Mouse (Mus musculus) forebrain, embryonic 16.5 days (tissue): ENCODE measurements around the gene Myo18a. TPM values are rescaled to one million over a fixed set of nuclear protein-coding genes. Genes with fewer than 3 reads are reported as not detected.

Experiments used
- ATAC-seq: fragments of 200-750 bp; cut with Nextera tagmentation; 2 replicates; pipeline ENCODE4 v1.8.0; 2017; ENCODE audit warnings: mild to moderate bottlenecking, moderate library complexity
- H3K27ac ChIP-seq: fragments of 300-500 bp; sonication (generic); 2 replicates; pipeline ENCODE4 v1.5.1; 2014; ENCODE audit warnings: low read length, control low read depth
- H3K27me3 ChIP-seq: fragments of 300-500 bp; sonication (generic); replicated peaks from 2 replicates; pipeline ENCODE4 v1.6.1; 2014; ENCODE audit warnings: low read length; ENCODE audit not compliant: control insufficient read depth, insufficient read depth
- H3K36me3 ChIP-seq: fragments of 300-500 bp; sonication (generic); 2 replicates; pipeline ENCODE4 v1.6.1; 2014; ENCODE audit not compliant: control insufficient read depth, insufficient read depth
- H3K4me1 ChIP-seq: fragments of 300-500 bp; sonication (generic); replicated peaks from 2 replicates; pipeline ENCODE4 v1.6.1; 2014; ENCODE audit warnings: low read length; ENCODE audit not compliant: control insufficient read depth, insufficient read depth
- H3K4me2 ChIP-seq: fragments of 300-500 bp; sonication (generic); 2 replicates; pipeline ENCODE4 v1.6.1; 2014; ENCODE audit warnings: mild to moderate bottlenecking, low read length, control low read depth
- H3K4me3 ChIP-seq: fragments of 300-500 bp; sonication (generic); replicated peaks from 2 replicates; pipeline ENCODE4 v1.5.1; 2014; ENCODE audit warnings: mild to moderate bottlenecking, low read length, control low read depth
- H3K9ac ChIP-seq: fragments of 300-500 bp; sonication (generic); replicated peaks from 2 replicates; pipeline ENCODE4 v1.6.1; 2014; ENCODE audit warnings: low read depth, low read length, control low read depth
- H3K9me3 ChIP-seq: fragments of 300-500 bp; sonication (generic); 2 replicates; pipeline ENCODE4 v1.6.1; 2016; ENCODE audit warnings: low read length; ENCODE audit not compliant: control insufficient read depth
- WGBS: fragments of 180-500 bp; shearing (Covaris S2); extraction: QIAGEN DNeasy Blood & Tissue Kit; methylation state at CpG from one replicate; pipeline ENCODE4 v1.1.7; 2014; 5-methylcytosine and 5-hydroxymethylcytosine counted together
- polyA plus RNA-seq: library from polyadenylated mRNA; unstranded; fragments of >200 nt; fragmentation: Nextera tagmentation; extraction: Ambion mirVana; gene quantifications from 2 replicates; pipeline ENCODE4 v1.2.1, GENCODE M21; 2015

Gene Myo18a
- polyA plus RNA-seq, 1 experiment from 2014 or later, result 54.8 TPM

DNA sequence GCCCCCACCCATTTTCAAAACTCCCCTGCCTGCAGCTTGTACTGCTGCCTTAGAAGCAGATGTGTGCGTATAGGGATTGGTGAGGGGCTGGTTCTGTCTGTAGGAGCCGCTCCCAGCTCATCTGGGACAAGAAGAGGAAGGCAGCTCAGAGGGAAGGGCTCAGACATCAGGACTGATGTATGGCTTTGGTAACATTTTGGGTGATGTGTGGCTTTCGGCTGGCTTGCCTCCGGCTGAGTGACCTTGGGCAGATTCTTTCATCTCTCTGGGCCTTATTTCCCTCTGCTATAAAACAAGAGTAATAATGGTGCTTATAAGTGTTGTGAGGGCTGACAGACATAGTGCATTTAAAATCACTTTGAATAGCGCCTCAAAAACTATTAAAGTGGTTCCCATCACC, 26.5 kb downstream of the Myo18a start:
- Histone ChIP-seq H3K36me3 (no peaks in the 10 kb centered on the region), H3K4me1 (peaks cover 58% of the 10 kb centered on the region), H3K4me3 (no peak overlapping the region), H3K27ac (no peak overlapping the region), H3K9ac (no peak overlapping the region), H3K9me3 (no peaks in the 10 kb centered on the region), H3K4me2 (no peak overlapping the region), H3K27me3 (no peaks in the 10 kb centered on the region)
- WGBS, result 92% methylated on average over 5 of the region's 5 CpGs
- no peak for ATAC-seq

GRCm38 (mm10) chr11:77790286-77790685, 27.2 kb downstream of the Myo18a start:
- H3K4me2 ChIP-seq, result no peak overlapping the region
- no peaks in the 10 kb centered on the region for H3K27me3 ChIP-seq
- ATAC-seq, result no peak
- 0 out of 2 replicates have a peak overlapping the region, but pooled peaks have one; percentile 5 for H3K9ac ChIP-seq
- H3K27ac ChIP-seq, result peak overlapping the region; percentile 75
- H3K4me1 ChIP-seq, result peaks cover 52% of the 10 kb centered on the region
- 44% methylated on average over 9 of the region's 9 CpGs for WGBS
- H3K9me3 ChIP-seq, result no peaks in the 10 kb centered on the region
- no peak overlapping the region for H3K4me3 ChIP-seq
- no peaks in the 10 kb centered on the region for H3K36me3 ChIP-seq

- 20% methylated on average over 8 of the region's 8 CpGs for WGBS
- Histone ChIP-seq H3K4me2 (no peak overlapping the region), H3K9ac (peak overlapping the region; percentile 34), H3K4me3 (no peak overlapping the region), H3K4me1 (peaks cover 42% of the 10 kb centered on the region), H3K9me3 (no peaks in the 10 kb centered on the region), H3K27me3 (no peaks in the 10 kb centered on the region), H3K27ac (peak overlapping the region; percentile 75), H3K36me3 (no peaks in the 10 kb centered on the region)
- ATAC-seq, result peak; percentile 75
Measured at GRCm38 (mm10) chr11:77791241-77791727, 28.2 kb downstream of the Myo18a start.

DNA sequence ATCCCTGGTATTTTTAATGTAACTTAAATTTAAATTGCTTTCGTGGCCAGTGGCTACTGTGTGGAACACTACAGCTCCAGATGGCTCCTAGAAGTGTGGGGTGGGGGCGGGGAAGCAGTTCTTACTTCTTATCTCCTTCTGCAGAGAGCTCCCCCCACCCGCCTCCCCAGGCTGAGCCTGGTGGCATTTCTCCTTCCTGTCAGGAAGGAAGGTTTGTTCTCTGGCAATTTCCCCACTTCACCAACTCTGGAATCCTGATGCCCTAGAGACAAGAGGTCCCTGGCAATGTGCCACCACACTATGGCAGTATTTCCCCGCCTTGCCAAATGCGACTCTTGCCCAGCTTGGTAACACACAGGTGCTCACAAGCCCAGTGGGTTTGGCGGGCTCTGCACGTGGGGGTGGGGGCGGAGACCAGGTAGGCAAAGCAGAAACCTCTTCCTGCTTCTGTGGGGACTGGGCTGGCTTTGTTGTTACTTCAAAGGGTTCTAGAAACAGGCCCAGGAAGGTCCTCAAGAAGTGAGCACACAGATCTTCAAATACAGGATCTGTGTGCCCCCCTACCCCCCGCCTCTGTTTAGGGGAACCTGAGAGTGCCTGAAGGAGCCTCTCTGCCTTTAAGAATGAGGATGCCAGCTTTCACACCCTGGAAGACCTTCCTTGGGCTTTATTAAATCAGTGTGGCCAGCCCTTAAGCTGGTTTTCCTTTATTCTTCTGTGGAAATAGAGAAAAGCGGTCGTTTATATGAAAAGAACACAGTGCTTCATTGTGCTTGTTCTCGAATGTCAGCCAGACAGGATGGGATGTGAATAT, 28.9 kb downstream of the Myo18a start:
- Histone ChIP-seq H3K36me3 (no peaks in the 10 kb centered on the region), H3K27ac (peak overlapping the region; percentile 75), H3K4me2 (no peak overlapping the region), H3K4me1 (peaks cover 39% of the 10 kb centered on the region), H3K27me3 (no peaks in the 10 kb centered on the region), H3K9ac (0 out of 2 replicates have a peak overlapping the region, but pooled peaks have one; percentile 0), H3K4me3 (no peak overlapping the region), H3K9me3 (no peaks in the 10 kb centered on the region)
- 25% methylated on average over 12 of the region's 12 CpGs for WGBS
- ATAC-seq, result no peak

- peaks cover 39% of the 10 kb centered on the region for H3K4me1 ChIP-seq
- WGBS, result 44% methylated on average over 7 of the region's 7 CpGs
- H3K9ac ChIP-seq, result peak overlapping the region; percentile 38
- H3K4me2 ChIP-seq, result no peak overlapping the region
- no peak overlapping the region for H3K4me3 ChIP-seq
- H3K27ac ChIP-seq, result peak overlapping the region; percentile 75
- H3K27me3 ChIP-seq, result no peaks in the 10 kb centered on the region
- ATAC-seq, result no peak
- H3K36me3 ChIP-seq, result no peaks in the 10 kb centered on the region
- H3K9me3 ChIP-seq, result no peaks in the 10 kb centered on the region
Measured at GRCm38 (mm10) chr11:77792566-77792909, 29.5 kb downstream of the Myo18a start.

DNA sequence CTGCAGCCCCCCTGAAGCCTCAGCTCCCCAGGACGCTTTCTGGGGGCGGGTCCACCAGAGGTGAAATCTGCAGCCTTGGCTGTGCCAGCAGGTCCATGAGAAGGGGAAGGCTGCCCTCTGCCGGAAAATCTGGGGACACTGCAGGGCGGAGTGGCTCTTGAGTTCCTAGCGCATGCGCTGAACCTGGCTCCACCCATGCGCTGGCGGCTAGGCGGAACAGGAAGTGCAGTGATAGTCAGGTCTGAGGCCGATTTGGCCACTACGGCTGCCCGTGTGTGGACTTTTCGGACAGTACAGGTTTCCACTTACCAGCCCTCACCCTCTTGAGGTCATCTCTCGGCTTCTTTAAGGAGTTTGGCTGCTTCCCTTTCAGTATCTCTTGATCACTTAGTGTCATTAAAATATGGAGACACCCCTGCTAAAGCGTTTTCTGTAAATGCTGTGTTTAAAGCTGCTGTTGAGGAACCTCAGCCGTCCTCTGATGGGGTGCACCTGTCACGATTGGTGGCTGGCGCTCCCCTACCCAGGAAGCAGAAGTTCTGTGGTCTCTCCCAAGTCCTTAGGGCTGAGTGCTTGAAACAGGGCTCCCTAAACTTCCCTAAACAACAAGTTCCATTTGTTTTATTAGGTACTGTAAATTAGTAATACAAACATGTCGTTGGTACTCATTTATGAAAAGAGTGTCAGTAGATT, 30.3 kb downstream of the Myo18a start:
- H3K4me1 ChIP-seq, result peaks cover 39% of the 10 kb centered on the region
- H3K9ac ChIP-seq, result peak overlapping the region; percentile 50
- ATAC-seq, result peak; percentile 89
- peak overlapping the region; percentile 49 for H3K4me3 ChIP-seq
- H3K27me3 ChIP-seq, result no peaks in the 10 kb centered on the region
- no peaks in the 10 kb centered on the region for H3K36me3 ChIP-seq
- no peaks in the 10 kb centered on the region for H3K9me3 ChIP-seq
- peak overlapping the region; percentile 75 for H3K27ac ChIP-seq
- 4% methylated on average over 19 of the region's 19 CpGs for WGBS
- H3K4me2 ChIP-seq, result peak overlapping the region; percentile 67

DNA sequence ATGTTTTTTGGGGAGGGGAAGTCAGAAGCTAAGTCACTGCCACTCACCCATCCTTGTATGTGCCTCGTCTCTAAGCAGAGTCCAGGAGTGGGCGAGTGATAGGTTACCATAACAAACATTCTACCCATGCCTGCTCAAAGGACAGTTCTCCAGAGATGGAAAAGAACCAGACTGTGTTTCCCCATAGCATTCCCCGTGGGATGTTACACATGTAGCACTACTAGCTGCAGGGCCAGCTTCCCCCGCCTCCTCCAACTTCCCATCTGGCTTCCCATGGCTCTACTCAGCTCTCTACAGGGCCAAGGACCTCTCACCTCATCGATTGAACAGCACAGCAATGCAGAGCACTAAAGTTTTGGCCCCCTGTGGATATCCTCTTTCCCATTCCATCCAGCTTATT, 32.2 kb downstream of the Myo18a start:
- no peak for ATAC-seq
- Histone ChIP-seq H3K9ac (no peak overlapping the region), H3K27me3 (no peaks in the 10 kb centered on the region), H3K36me3 (no peaks in the 10 kb centered on the region), H3K9me3 (no peaks in the 10 kb centered on the region), H3K27ac (no peak overlapping the region), H3K4me2 (no peak overlapping the region), H3K4me1 (peaks cover 32% of the 10 kb centered on the region), H3K4me3 (no peak overlapping the region)
- 79% methylated on average over 5 of the region's 5 CpGs for WGBS

GRCm38 (mm10) chr11:77800491-77800868, 37.4 kb downstream of the Myo18a start:
- Histone ChIP-seq H3K9me3 (no peaks in the 10 kb centered on the region), H3K27ac (no peak overlapping the region), H3K9ac (no peak overlapping the region), H3K27me3 (no peaks in the 10 kb centered on the region), H3K4me3 (no peak overlapping the region), H3K36me3 (no peaks in the 10 kb centered on the region), H3K4me2 (no peak overlapping the region), H3K4me1 (peaks cover 11% of the 10 kb centered on the region)
- no peak for ATAC-seq
- 75% methylated on average over 9 of the region's 9 CpGs for whole genome bisulfite sequencing

DNA sequence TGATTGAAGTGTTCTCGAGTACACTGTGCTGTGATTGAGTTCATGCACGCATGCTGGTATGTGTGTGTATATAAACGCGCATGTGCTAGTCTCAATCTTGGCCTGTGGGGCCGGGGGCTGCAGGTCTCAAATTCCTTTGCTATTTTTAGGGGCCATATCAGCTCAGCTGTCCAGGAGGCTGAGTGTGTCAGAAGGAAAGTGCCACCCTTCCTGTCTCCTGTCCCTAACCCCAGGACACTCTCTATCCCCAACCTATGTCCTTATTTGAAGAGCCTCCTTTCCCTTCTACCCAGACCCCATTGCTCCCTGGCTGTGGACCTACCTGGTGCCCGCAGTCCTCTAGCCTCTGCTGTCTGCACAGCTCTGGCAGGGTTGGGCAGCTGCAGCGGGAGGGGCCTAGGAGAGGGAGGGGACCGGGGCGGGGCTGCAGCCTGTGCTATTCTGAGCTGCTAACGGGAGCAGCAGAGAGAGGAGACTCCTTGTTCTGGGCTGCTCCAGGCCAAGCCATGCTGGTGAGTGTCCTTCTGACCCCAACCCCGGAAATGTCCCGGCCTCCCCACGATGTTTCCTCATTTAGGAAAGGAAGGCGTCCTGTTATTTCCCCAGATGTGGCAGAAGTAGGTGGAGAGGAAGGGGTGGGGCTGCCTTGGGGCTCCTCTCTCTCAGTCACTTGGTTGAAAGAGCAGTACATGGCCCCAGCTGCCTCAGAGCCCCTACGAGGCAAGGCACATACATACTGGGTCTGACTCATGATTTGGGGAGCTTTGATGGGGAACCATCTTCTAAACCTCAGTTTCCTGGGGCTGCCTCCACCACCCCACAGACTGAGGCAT, 38.0 kb downstream of the Myo18a start:
- no peak for ATAC-seq
- peaks cover 15% of the 10 kb centered on the region for H3K4me1 ChIP-seq
- H3K27me3 ChIP-seq, result no peaks in the 10 kb centered on the region
- no peak overlapping the region for H3K4me2 ChIP-seq
- no peak overlapping the region for H3K4me3 ChIP-seq
- no peak overlapping the region; the same call in 1 of the 2 replicates for H3K27ac ChIP-seq
- no peaks in the 10 kb centered on the region for H3K36me3 ChIP-seq
- no peaks in the 10 kb centered on the region for H3K9me3 ChIP-seq
- peak overlapping the region; percentile 22; the same call in 1 of the 2 replicates for H3K9ac ChIP-seq
- WGBS, result 37% methylated on average over 15 of the region's 15 CpGs
